Mouse (Mus musculus) inflammation-experienced regulatory T-cells, adult 6 months (primary cell): Measurements from ENCODE around the gene Dock1. TPM values are rescaled to one million over a fixed set of nuclear protein-coding genes. Genes with fewer than 3 reads are reported as not detected.

Experiments used
- ATAC-seq: one replicate; pipeline ENCODE4 v1.8.0; 2017
- polyA plus RNA-seq, 3 experiments: library from polyadenylated mRNA; unstranded; fragments of 100-300 nt; shearing (Covaris generic); gene quantifications; one replicate each; pipeline ENCODE4 v1.2.1; 2017

The Dock1 gene
- polyA plus RNA-seq, 3 experiments from 2014 or later = 0.11 TPM; not detected in 2

- ATAC-seq = no peak
Observed at GRCm38 (mm10) chr7:135065301-135065700, 394.8 kb downstream of the Dock1 start.

GRCm38 (mm10) chr7:135068887-135069286, 398.4 kb downstream of the Dock1 start:
- no peak for ATAC-seq

GRCm38 (mm10) chr7:135076904-135077303, 406.4 kb downstream of the Dock1 start:
- no peak for ATAC-seq

- ATAC-seq = no peak
Observed at GRCm38 (mm10) chr7:135077340-135077739, 406.9 kb downstream of the Dock1 start.

GRCm38 (mm10) chr7:135077806-135078205, 407.4 kb downstream of the Dock1 start:
- ATAC-seq = no peak

GRCm38 (mm10) chr7:135083421-135083820, 413.0 kb downstream of the Dock1 start:
- no peak for ATAC-seq

- no peak for ATAC-seq
Observed at GRCm38 (mm10) chr7:135084069-135084468, 413.6 kb downstream of the Dock1 start.

GRCm38 (mm10) chr7:135086556-135086955, 416.1 kb downstream of the Dock1 start:
- ATAC-seq = no peak

- ATAC-seq = no peak
Observed at GRCm38 (mm10) chr7:135089626-135090025, 419.2 kb downstream of the Dock1 start.

- no peak for ATAC-seq
Observed at GRCm38 (mm10) chr7:135093851-135094250, 423.4 kb downstream of the Dock1 start.

- no peak for ATAC-seq
Observed at GRCm38 (mm10) chr7:135101921-135102320, 431.5 kb downstream of the Dock1 start.

- ATAC-seq = no peak
Observed at GRCm38 (mm10) chr7:135106536-135106935, 436.1 kb downstream of the Dock1 start.

GRCm38 (mm10) chr7:135110307-135110706, 439.9 kb downstream of the Dock1 start:
- ATAC-seq = no peak

GRCm38 (mm10) chr7:135125296-135126065, 455.0 kb downstream of the Dock1 start:
- no peak for ATAC-seq

GRCm38 (mm10) chr7:135132461-135132860, 462.0 kb downstream of the Dock1 start:
- no peak for ATAC-seq

- no peak for ATAC-seq
Observed at GRCm38 (mm10) chr7:135134619-135135018, 464.2 kb downstream of the Dock1 start.

- ATAC-seq = no peak
Observed at GRCm38 (mm10) chr7:135139153-135139612, 468.7 kb downstream of the Dock1 start.

- no peak for ATAC-seq
Observed at GRCm38 (mm10) chr7:135144731-135145130, 474.3 kb downstream of the Dock1 start.

- ATAC-seq = no peak
Observed at GRCm38 (mm10) chr7:135150926-135151325, 480.5 kb downstream of the Dock1 start.

GRCm38 (mm10) chr7:135157571-135157970, 487.1 kb downstream of the Dock1 start:
- no peak for ATAC-seq

GRCm38 (mm10) chr7:135158381-135158780, 487.9 kb downstream of the Dock1 start:
- no peak for ATAC-seq

- ATAC-seq = no peak
Observed at GRCm38 (mm10) chr7:135159606-135160005, 489.2 kb downstream of the Dock1 start.

GRCm38 (mm10) chr7:135165155-135165554, 494.7 kb downstream of the Dock1 start:
- no peak for ATAC-seq

GRCm38 (mm10) chr7:135169936-135170335, 499.5 kb downstream of the Dock1 start:
- no peak for ATAC-seq

GRCm38 (mm10) chr7:135172219-135172618, 501.8 kb downstream of the Dock1 start:
- ATAC-seq = no peak
